Mouse (Mus musculus): Measurements from ENCODE around the gene Olfr1461.

The Olfr1461 gene

GRCm38 (mm10) chr19:13162700-13163099 lies at the start of gene Olfr1461:
Gene Olfr1461 (plus strand): TSS chr19:13163000.
- no peak for DNase-seq

- DNase-seq = no peak
Measured at GRCm38 (mm10) chr19:13149449-13149848, 13.4 kb upstream of the Olfr1461 start, which contains the start of gene Olfr1459. Gene Olfr1459 (minus strand): TSS chr19:13149549.

- DNase-seq = no peak
Measured at GRCm38 (mm10) chr19:13185434-13185833, 22.6 kb downstream of the Olfr1461 start, which contains the start of gene Olfr1462. Gene Olfr1462 (plus strand): TSS chr19:13185734.

Measured in kidney, postnatal 10 days (tissue).